Mouse (Mus musculus): Measurements from ENCODE around the gene Rreb1.

Gene Rreb1

GRCm38 (mm10) chr13:37853441-37853840 lies 75.2 kb downstream of the Rreb1 start:
- no peak for DNase-seq (ENCODE audit: low read depth, low spot score)

GRCm38 (mm10) chr13:37854031-37854431 lies 75.8 kb downstream of the Rreb1 start:
- peak; percentile 39 for DNase-seq (ENCODE audit: low read depth, low spot score)

- DNase-seq (ENCODE audit: low read depth, low spot score) = peak; percentile 18
Measured at GRCm38 (mm10) chr13:37854455-37855220, 76.4 kb downstream of the Rreb1 start.

DNA sequence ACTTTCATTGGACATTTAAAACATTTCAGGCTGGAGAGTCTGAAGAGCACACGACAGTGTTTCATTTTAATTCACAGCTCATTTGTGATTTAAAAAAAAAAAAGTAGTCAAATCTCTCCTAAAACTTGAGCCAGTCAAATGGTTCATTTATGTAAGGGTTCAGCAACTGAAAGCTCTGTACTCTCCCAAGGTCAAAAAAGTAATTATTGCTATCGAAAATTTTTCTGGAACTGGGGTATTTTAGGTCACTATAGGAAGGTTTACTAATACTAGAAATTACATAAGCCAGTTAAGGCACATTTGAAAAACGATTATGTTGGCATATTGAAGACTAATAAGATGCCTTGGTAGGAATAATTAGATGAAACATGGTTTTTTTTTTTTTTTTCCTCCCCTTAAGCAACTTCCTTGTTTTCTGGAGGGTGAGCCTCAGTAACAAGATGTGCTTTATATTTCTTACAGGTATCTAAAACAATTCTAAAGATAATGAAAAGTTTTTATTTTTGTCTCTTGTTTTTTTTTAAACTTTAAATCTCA lies 77.1 kb downstream of the Rreb1 start:
- DNase-seq (ENCODE audit: low read depth, low spot score) = no peak

DNA sequence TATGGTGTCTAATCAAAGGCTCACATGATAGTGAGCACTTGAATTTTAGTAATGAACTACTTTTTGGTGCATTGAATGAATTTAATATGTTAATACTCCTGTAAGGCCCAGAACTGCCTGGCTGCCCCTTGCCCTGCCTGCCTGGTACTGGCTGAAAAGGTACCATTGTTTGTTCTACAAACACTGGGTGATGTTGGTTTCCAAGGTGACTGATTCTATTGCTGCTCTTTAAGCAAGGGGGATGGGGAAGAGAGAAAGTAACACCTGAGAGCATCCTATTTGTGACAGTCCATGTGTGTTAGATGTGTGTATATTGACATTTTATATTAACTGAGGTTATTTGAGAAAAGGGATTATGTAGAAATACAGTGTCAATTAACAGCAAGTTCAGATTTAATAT lies 77.6 kb downstream of the Rreb1 start:
- DNase-seq (ENCODE audit: low read depth, low spot score) = no peak

- DNase-seq (ENCODE audit: low read depth, low spot score) = no peak
Measured at GRCm38 (mm10) chr13:37856537-37856936, 78.3 kb downstream of the Rreb1 start.

GRCm38 (mm10) chr13:37857284-37858065 lies 79.3 kb downstream of the Rreb1 start:
- DNase-seq (ENCODE audit: low read depth, low spot score) = peak; percentile 90

DNA sequence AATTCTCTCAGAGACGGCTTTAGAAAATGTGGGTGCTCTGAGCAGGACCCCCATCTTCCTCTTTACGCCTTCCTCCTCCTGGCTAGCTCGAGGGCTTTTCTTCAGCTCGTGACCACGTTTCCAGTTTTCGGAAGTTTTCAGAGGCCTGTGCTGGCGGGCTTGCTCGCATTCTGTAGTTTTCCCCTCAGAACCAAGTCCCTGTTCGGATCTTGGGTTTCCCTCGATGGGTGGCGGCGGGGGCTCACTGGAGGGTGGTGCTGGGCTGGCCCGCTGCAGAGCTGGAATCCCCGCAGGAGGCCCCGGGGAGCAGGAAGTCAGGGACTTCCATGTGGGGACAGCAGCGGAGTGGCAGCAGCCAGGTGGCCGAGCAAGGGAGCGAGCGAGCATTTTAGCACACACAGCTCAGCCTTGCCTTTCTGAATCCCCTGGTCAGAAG lies 79.9 kb downstream of the Rreb1 start:
- peak; percentile 17 for DNase-seq (ENCODE audit: low read depth, low spot score)

- no peak for DNase-seq (ENCODE audit: low read depth, low spot score)
Measured at GRCm38 (mm10) chr13:37858508-37858907, 80.3 kb downstream of the Rreb1 start.

DNA sequence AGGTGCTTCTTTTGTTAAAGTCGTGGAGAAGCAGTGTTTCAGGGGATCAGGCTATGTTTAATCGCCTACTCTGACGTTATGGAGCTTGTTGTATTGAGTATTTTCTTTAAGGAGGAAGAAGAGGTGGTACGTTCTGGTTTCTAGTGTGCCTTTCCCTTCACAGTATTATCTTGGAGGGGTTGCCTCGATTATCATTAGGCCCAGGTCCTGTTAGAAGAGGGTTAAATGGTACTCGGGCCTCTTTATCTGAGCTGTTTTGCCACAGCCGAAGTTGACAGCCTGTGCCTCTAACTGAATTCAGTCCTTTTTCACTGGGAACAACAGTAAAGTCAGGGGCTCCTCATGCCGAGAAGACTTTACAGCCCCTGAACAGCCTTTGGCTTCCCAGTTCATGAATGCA lies 81.6 kb downstream of the Rreb1 start:
- no peak for DNase-seq (ENCODE audit: low read depth, low spot score)

- no peak for DNase-seq (ENCODE audit: low read depth, low spot score)
Measured at GRCm38 (mm10) chr13:37860204-37860603, 82.0 kb downstream of the Rreb1 start.

DNA sequence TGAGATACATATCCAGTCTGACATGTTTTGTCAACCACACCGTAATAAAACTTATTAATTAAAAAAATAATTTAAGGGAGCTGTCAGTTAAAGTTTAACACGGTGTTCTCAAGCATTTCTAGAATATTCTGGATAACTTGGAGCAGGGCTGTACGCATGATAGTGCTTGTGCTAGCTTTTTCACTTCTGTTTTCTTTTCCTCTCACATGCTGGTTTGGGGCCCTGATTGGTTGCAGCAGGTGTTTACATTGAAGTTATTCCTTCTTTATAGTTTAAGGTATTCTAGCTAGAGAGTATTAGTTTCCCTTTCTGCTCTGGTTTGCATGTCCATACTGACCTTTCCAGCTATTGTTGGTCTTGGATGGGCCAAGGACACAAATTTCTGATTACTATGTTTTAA lies 82.6 kb downstream of the Rreb1 start:
- DNase-seq (ENCODE audit: low read depth, low spot score) = no peak

- DNase-seq (ENCODE audit: low read depth, low spot score) = no peak
Measured at GRCm38 (mm10) chr13:37862492-37862891, 84.3 kb downstream of the Rreb1 start.

DNA sequence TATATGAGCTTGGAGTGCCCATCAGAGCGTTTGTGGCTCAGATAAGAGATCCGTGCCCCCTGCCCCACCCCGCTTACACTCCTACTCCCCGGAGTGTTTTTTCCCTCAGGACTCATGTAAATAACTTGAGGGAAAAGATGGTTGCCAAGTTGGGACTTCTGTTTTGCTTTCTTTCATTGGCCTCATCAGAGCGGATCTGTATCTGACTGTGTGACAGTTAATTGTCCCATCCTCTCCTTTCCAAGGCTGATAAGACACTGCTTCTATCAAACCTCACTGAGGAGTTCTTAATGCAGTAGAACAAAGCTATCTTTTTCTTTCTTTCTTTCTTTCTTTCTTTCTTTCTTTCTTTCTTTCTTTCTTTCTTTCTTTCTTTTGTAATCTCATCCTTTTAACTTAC lies 85.4 kb downstream of the Rreb1 start:
- DNase-seq (ENCODE audit: low read depth, low spot score) = no peak

GRCm38 (mm10) chr13:37864697-37865096 lies 86.5 kb downstream of the Rreb1 start:
- DNase-seq (ENCODE audit: low read depth, low spot score) = no peak

GRCm38 (mm10) chr13:37866296-37866695 lies 88.1 kb downstream of the Rreb1 start:
- no peak for DNase-seq (ENCODE audit: low read depth, low spot score)

DNA sequence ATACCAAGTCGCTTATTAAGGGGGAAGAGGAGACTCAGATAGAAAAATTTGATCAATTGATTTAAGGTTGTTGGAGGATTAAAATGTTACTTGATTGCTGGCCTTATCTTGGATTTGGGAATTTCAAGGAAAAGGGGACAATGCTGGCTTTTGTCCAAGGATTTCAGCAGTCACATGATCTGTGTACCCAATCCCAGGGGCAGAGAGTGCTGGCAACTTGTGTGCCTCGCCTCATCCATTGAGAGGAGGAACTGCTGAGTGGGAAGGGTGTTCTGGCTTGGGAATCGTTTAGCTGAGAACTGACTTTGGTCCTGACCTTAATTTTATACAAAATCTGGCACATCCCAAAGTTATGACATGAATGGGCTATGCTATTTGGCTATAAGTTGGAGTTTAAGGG lies 88.6 kb downstream of the Rreb1 start:
- no peak for DNase-seq (ENCODE audit: low read depth, low spot score)

GRCm38 (mm10) chr13:37870118-37870908 lies 92.1 kb downstream of the Rreb1 start:
- no peak for DNase-seq (ENCODE audit: low read depth, low spot score)

GRCm38 (mm10) chr13:37872142-37872835 lies 94.1 kb downstream of the Rreb1 start:
- DNase-seq (ENCODE audit: low read depth, low spot score) = no peak

DNA sequence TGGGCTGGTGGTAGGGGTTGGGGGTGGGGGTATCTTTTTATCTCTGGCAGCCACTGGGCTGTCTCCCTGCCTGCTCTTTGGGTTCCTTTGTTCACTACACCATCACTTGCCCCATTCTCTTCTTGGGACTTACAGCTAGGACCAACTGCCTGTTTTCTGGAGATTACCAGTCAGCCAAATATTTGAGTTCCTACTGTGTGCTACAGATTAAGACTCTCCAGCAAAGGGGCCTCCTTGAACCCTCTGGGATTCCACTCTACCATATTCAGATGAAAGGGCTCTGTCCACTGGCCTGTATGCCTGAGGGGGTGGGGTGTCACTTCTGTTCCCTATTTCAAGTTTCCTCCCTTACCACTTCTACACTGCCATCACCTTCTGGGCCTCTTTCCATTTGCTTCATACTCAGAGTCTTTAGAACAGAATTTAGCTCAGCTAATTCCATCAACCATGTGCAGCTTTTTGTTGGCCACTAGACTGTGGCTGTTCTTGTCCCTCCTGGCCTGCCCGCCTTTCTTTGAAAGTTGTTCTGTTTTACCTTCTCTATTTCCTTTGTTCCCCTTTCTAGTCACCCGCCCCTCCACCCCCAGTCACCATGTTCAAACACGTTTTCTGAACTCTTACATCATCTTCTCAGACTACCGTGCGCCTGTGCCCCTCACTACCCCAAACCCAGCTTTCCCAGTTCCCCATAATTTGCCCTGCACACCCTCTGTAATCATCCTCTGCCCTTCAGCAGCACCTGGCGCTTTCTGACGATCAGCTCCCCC lies 95.1 kb downstream of the Rreb1 start:
- no peak for DNase-seq (ENCODE audit: low read depth, low spot score)

DNA sequence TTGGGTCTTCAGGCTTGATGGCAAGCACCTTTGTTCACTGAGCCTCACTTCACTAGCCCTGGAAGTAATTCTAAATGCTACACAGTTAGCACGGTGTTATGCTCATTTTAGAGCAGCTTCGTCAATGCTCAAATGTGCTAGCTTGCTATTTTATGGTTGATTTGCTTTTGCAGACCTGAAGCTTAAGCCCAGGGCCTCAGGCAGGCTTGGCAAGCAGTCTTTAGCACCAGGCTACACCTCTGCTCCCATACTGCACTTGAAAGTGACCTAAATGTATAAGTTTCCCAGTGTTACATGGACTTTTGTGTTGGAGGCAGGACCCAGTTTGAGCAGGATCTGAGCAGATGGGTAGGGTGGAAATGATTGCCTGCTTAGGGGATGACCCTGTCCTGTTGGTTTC lies 97.7 kb downstream of the Rreb1 start:
- DNase-seq (ENCODE audit: low read depth, low spot score) = no peak
